Mouse (Mus musculus) liver, adult 2 months (tissue): Measurements from ENCODE around the gene Ptpn6. TPM values are rescaled to one million over a fixed set of nuclear protein-coding genes. Genes with fewer than 3 reads are reported as not detected.

Source experiments
- DNase-seq: peaks from one replicate; pipeline ENCODE4 v3.0.0-alpha.2; 2011; ENCODE audit warnings: low read depth, low spot score; ENCODE audit errors: extremely low read depth
- H3K27ac ChIP-seq: fragments of 200-500 bp; replicated peaks from 2 replicates; pipeline ENCODE4 v1.5.1; 2012; ENCODE audit warnings: low read depth, mild to moderate bottlenecking, control low read depth, inconsistent platforms, low read length; ENCODE audit not compliant: insufficient read depth
- H3K27me3 ChIP-seq: fragments of 200-500 bp; 2 replicates; pipeline ENCODE4 v1.6.1; 2012; ENCODE audit warnings: mild to moderate bottlenecking, moderate library complexity, low read length, inconsistent platforms; ENCODE audit not compliant: control insufficient read depth, insufficient read depth
- H3K36me3 ChIP-seq: fragments of 200-500 bp; 2 replicates; pipeline ENCODE4 v1.6.1; 2012; ENCODE audit warnings: low read length, inconsistent platforms; ENCODE audit not compliant: control insufficient read depth, insufficient read depth
- H3K4me1 ChIP-seq: fragments of 200-500 bp; 2 replicates; pipeline ENCODE4 v1.6.1; 2011; ENCODE audit warnings: low read length; ENCODE audit not compliant: control insufficient read depth, insufficient read depth
- H3K4me3 ChIP-seq: fragments of 200-500 bp; 2 replicates; pipeline ENCODE4 v1.5.1; 2011; ENCODE audit warnings: low read depth, mild to moderate bottlenecking, control low read depth, low read length, moderate library complexity; ENCODE audit not compliant: insufficient read depth
- H3K79me2 ChIP-seq: fragments of 200-500 bp; 2 replicates; pipeline ENCODE4 v1.6.1; 2012; ENCODE audit warnings: inconsistent platforms, mild to moderate bottlenecking, low read length, moderate library complexity; ENCODE audit not compliant: control insufficient read depth, insufficient read depth
- H3K9ac ChIP-seq: fragments of 200-500 bp; 2 replicates; pipeline ENCODE4 v1.6.1; 2012; ENCODE audit warnings: low read depth, mild to moderate bottlenecking, control low read depth, inconsistent platforms, low read length
- CTCF ChIP-seq: fragments of 200-500 bp; IDR thresholded peaks from 2 replicates; pipeline ENCODE4 v1.5.1; 2011; ENCODE audit warnings: low read depth, low read length, control low read depth
- POLR2A ChIP-seq: fragments of 200-500 bp; IDR thresholded peaks from 2 replicates; pipeline ENCODE4 v1.6.1; 2011; ENCODE audit warnings: low read length, control low read depth; ENCODE audit not compliant: insufficient read depth; ENCODE audit errors: extremely low read depth
- WGBS: fragments of 180-500 bp; shearing (Covaris S2); methylation state at CpG from one replicate; pipeline ENCODE4 v1.1.7; 2018; 5-methylcytosine and 5-hydroxymethylcytosine counted together
- polyA plus RNA-seq: library from polyadenylated mRNA; depleted of rRNA; stranded (reverse); fragments of >200 nt; gene quantifications from 2 replicates; pipeline ENCODE4 v1.2.3, GENCODE M21; 2012
- total RNA-seq: library from RNA; depleted of rRNA; stranded (reverse); fragments of >200 nt; gene quantifications from 2 replicates; pipeline ENCODE4 v1.2.3, GENCODE M21; 2014

The Ptpn6 gene
- total and polyA plus RNA-seq, 2 experiments = 17.8 to 19.7 TPM

- peaks cover 57% of the 10 kb centered on the region for H3K4me1 ChIP-seq
- no peaks in the 10 kb centered on the region for H3K27me3 ChIP-seq
- no peak for TF ChIP-seq POLR2A
- no peak for TF ChIP-seq CTCF
- H3K79me2 ChIP-seq = peaks cover 2% of the 10 kb centered on the region; the same call in 1 of the 2 replicates
- DNase-seq = peak; percentile 49
- WGBS = 70% methylated on average over 7 of the region's 7 CpGs
- peaks cover 14% of the 10 kb centered on the region; the same call in 1 of the 2 replicates for H3K36me3 ChIP-seq
- H3K4me3 ChIP-seq = no peak overlapping the region
- H3K27ac ChIP-seq = peak overlapping the region; percentile 19; the same call in 1 of the 2 replicates
- no peak overlapping the region for H3K9ac ChIP-seq
Measured at GRCm38 (mm10) chr6:124696441-124697150, 41.9 kb downstream of the Ptpn6 start.

DNA sequence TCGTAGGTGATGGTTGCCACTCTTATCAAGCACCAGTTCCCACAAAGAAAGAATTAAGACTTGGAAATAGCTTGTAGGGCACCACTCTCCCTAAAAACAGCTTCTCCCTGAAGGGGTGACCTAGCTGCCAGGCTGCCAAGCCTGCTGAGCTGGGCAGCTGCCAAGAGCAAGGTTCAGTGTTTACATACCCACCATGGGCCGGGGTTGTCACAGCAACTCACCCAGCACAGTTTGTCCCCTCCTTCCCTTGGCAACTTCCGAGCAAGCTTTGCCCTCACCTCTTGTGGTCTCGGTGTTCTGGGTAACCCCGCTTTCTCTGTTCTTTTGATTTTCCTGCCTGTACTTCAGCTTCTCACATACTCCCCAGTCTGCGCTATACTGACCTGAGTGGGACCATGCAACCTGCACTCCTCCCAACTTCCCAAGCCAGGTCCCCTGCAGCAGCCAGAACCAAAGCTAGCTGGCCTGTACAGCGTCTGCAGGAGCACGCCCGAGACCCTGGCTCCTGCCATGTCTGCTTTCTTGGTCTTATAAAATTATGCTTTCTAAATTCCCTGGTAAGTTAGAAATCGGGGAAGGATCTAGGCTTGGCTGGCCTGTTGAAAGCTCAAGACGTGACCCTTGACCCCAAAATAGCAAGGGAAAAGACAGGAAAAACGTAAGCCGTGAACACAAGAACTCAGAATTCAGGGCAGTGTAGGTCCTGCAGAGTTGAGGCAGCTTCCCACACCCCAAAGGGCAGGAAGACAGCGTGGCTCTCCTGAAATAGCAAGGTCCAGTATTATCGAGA, 44.2 kb downstream of the Ptpn6 start:
- H3K4me3 ChIP-seq = no peak overlapping the region
- H3K9ac ChIP-seq = peak overlapping the region; percentile 59
- peaks cover 6% of the 10 kb centered on the region; the same call in 1 of the 2 replicates for H3K79me2 ChIP-seq
- DNase-seq = peak; percentile 97
- TF ChIP-seq CTCF (no peak), POLR2A (no peak)
- peak overlapping the region; percentile 83 for H3K27ac ChIP-seq
- H3K36me3 ChIP-seq = peaks cover 9% of the 10 kb centered on the region; the same call in 1 of the 2 replicates
- 26% methylated on average over 15 of the region's 15 CpGs for WGBS
- no peaks in the 10 kb centered on the region for H3K27me3 ChIP-seq
- H3K4me1 ChIP-seq = peaks cover 49% of the 10 kb centered on the region

- peak; percentile 67 for DNase-seq
- peaks cover 50% of the 10 kb centered on the region for H3K4me1 ChIP-seq
- no peaks in the 10 kb centered on the region for H3K27me3 ChIP-seq
- 50% methylated on average over 15 of the region's 15 CpGs for WGBS
- peak overlapping the region; percentile 14; the same call in 1 of the 2 replicates for H3K9ac ChIP-seq
- H3K36me3 ChIP-seq = peaks cover 8% of the 10 kb centered on the region; the same call in 1 of the 2 replicates
- no peak for TF ChIP-seq POLR2A
- TF ChIP-seq CTCF = no peak
- H3K27ac ChIP-seq = peak overlapping the region; percentile 81
- H3K79me2 ChIP-seq = peaks cover 12% of the 10 kb centered on the region; the same call in 1 of the 2 replicates
- no peak overlapping the region for H3K4me3 ChIP-seq
Measured at GRCm38 (mm10) chr6:124693243-124693981, 45.1 kb downstream of the Ptpn6 start.

- Histone ChIP-seq H3K4me1 (peaks cover 52% of the 10 kb centered on the region), H3K79me2 (peaks cover 25% of the 10 kb centered on the region; the same call in 1 of the 2 replicates), H3K36me3 (peaks cover 5% of the 10 kb centered on the region), H3K9ac (no peak overlapping the region; the same call in 1 of the 2 replicates), H3K27me3 (no peaks in the 10 kb centered on the region), H3K27ac (peak overlapping the region; percentile 87), H3K4me3 (no peak overlapping the region)
- TF ChIP-seq CTCF (no peak), POLR2A (no peak)
- DNase-seq = peak; percentile 86
- 23% methylated on average over 3 of the region's 3 CpGs for WGBS
Measured at GRCm38 (mm10) chr6:124690517-124690916, 48.0 kb downstream of the Ptpn6 start.

DNA sequence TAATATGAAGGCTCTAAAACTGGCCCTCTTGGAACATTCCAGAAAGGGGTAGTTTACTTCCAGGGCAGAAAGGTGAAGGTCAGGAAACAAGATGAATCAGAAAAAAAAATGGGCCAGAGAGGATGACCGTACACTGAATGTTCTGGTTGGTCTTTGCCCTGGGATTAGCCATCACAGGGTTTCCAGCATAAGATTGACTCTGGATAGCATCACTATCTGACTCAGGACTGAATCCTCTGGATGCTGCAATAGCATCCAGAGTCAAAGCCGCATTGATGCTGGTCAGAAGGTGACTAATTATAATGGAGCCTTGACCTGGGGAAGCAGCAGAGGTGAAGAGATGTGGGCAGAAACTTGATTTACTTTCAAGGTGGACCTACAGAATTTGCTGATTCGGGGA, 49.5 kb downstream of the Ptpn6 start:
- H3K27ac ChIP-seq = peak overlapping the region; percentile 87
- peaks cover 45% of the 10 kb centered on the region for H3K4me1 ChIP-seq
- H3K79me2 ChIP-seq = peaks cover 29% of the 10 kb centered on the region; the same call in 1 of the 2 replicates
- H3K9ac ChIP-seq = no peak overlapping the region
- H3K27me3 ChIP-seq = no peaks in the 10 kb centered on the region
- 46% methylated on average over 3 of the region's 3 CpGs for WGBS
- peaks cover 6% of the 10 kb centered on the region for H3K36me3 ChIP-seq
- no peak overlapping the region for H3K4me3 ChIP-seq
- TF ChIP-seq CTCF (no peak), POLR2A (no peak)
- no peak for DNase-seq
